Mouse (Mus musculus): ENCODE results near the gene Tgfbrap1.
A peak's percentile ranks its signal among the peaks of the same experiment; 100 is the strongest.

DNA sequence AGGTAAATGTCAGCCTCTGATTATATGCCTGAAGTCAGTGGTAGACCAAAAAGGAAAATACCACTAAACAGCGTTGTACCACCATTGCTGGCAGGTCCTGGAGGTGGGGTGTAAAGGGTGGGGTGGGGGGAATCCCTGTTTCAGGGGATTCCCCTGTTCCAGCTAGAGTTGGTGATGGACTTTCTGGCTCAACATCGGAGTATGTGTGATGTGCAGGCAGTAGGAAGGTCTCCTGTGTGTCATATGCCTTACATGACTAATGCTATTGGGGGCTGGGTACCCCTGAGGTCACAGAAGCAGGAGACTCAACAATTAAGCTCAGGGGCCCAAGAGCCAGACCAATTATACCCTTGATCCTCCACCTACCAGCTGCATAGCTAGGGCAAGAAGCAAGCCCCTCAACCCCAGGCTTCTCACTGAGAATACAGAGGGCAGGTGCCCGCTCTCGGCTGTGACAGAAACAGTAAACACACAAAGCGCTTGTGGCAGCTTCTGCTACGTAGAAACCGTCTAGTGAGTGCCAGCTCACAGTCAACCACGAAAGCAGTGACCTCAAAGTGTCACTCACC lies 46.0 kb upstream of the Tgfbrap1 start:
- TF ChIP-seq POLR2A (IDR thresholded peaks at IDR 0.05; ENCODE audit: low read depth, low read length), result no peak
- TF ChIP-seq CTCF (conservative IDR thresholded peaks at IDR 0.05 in 1 of 2, IDR thresholded peaks at IDR 0.05 in 1 of 2; ENCODE audit: low read depth in 2 of 2, low read length in 2 of 2), result no peak
- no peak for TF ChIP-seq CHD2 (IDR thresholded peaks at IDR 0.05; ENCODE audit: low read length)
- no peak for TF ChIP-seq MAX (IDR thresholded peaks at IDR 0.05; ENCODE audit: low read length)
- TF ChIP-seq ETS1 (conservative IDR thresholded peaks at IDR 0.05; ENCODE audit: low read depth, low read length), result peak; percentile 67
- peak; percentile 49 for TF ChIP-seq IRF4 (IDR thresholded peaks at IDR 0.05; ENCODE audit: low read depth, low read length)
- TF ChIP-seq HCFC1 (IDR thresholded peaks at IDR 0.05; ENCODE audit: low read depth, low read length), result no peak
- TF ChIP-seq ZC3H11A (IDR thresholded peaks at IDR 0.05; ENCODE audit: low read depth, low read length), result no peak
